Mouse (Mus musculus): ENCODE measurements around the gene Iqcc. TPM values are rescaled to one million over a fixed set of nuclear protein-coding genes. Genes with fewer than 3 reads are reported as not detected.

Gene Iqcc
- 31.4 and 32.5 TPM in 2 replicates for polyA plus RNA-seq (2015; fragmentation: Nextera tagmentation; extraction: Ambion mirVana)

- Histone ChIP-seq H3K9me3 (no peaks in the 10 kb centered on the region), H3K4me1 (peaks cover 30% of the 10 kb centered on the region), H3K27ac (replicated peaks) (peak within 1 kb of the TSS; percentile 85), H3K9ac (replicated peaks) (peak within 1 kb of the TSS; percentile 87), H3K4me3 (peak within 1 kb of the TSS; percentile 55), H3K27me3 (no peaks in the 10 kb centered on the region), H3K4me2 (replicated peaks) (peak within 1 kb of the TSS; percentile 75), H3K36me3 (peaks cover 11% of the 10 kb centered on the region)
- peak; percentile 92 for ATAC-seq (replicated peaks)
- 4% methylated on average over 44 of the region's 44 CpGs for WGBS
Measured at GRCm38 (mm10) chr4:129618786-129619691, at the start of gene Iqcc. Gene Iqcc (minus strand): TSS chr4:129619099.

- Histone ChIP-seq H3K4me2 (replicated peaks) (no peak overlapping the region), H3K36me3 (peaks cover 42% of the 10 kb centered on the region), H3K9ac (replicated peaks) (no peak overlapping the region), H3K27me3 (no peaks in the 10 kb centered on the region), H3K4me3 (no peak overlapping the region), H3K4me1 (no peaks in the 10 kb centered on the region), H3K9me3 (no peaks in the 10 kb centered on the region), H3K27ac (replicated peaks) (no peak overlapping the region)
- no peak for ATAC-seq (replicated peaks)
- WGBS, result 84% methylated on average over 3 of the region's 3 CpGs
Measured at GRCm38 (mm10) chr4:129662255-129662813, 43.4 kb upstream of the Iqcc start.

GRCm38 (mm10) chr4:129661584-129661983 is 42.7 kb upstream of the Iqcc start:
- Histone ChIP-seq H3K36me3 (peaks cover 49% of the 10 kb centered on the region), H3K4me2 (replicated peaks) (no peak overlapping the region), H3K4me3 (no peak overlapping the region), H3K4me1 (no peaks in the 10 kb centered on the region), H3K27ac (replicated peaks) (no peak overlapping the region), H3K27me3 (no peaks in the 10 kb centered on the region), H3K9me3 (no peaks in the 10 kb centered on the region), H3K9ac (replicated peaks) (no peak overlapping the region)
- WGBS, result 86% methylated on average over 3 of the region's 3 CpGs
- ATAC-seq (replicated peaks), result no peak

DNA sequence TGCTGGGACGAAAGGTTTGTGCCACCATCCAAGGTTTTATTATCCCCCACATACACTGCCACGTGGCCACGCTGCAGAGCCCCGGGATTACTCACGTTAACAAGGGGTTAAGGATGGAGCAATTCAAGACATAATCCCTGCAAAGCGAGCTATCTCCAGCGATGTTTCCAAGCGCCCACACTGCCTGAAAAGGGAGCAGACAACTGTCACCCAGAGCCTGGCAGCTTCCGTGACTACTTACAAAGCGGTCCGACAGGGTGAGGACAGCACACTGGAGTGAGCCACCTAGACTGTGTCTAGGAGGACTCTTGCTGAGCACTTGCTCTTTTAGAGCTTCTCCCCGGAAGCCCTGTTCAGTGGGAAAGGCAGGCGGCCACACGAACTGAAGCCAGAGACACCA is 35.9 kb upstream of the Iqcc start:
- H3K27ac ChIP-seq (replicated peaks), result no peak overlapping the region
- no peak overlapping the region for H3K4me2 ChIP-seq (replicated peaks)
- no peak overlapping the region for H3K9ac ChIP-seq (replicated peaks)
- H3K27me3 ChIP-seq, result no peaks in the 10 kb centered on the region
- peaks cover 86% of the 10 kb centered on the region for H3K36me3 ChIP-seq
- ATAC-seq (replicated peaks), result no peak
- H3K9me3 ChIP-seq, result no peaks in the 10 kb centered on the region
- WGBS, result 87% methylated on average over 14 of the region's 14 CpGs
- no peak overlapping the region for H3K4me3 ChIP-seq
- H3K4me1 ChIP-seq, result no peaks in the 10 kb centered on the region

GRCm38 (mm10) chr4:129650359-129650758 is 31.5 kb upstream of the Iqcc start:
- no peaks in the 10 kb centered on the region for H3K9me3 ChIP-seq
- no peaks in the 10 kb centered on the region for H3K27me3 ChIP-seq
- no peak overlapping the region for H3K4me2 ChIP-seq (replicated peaks)
- H3K4me3 ChIP-seq, result no peak overlapping the region
- 93% methylated on average over 8 of the region's 8 CpGs for WGBS
- ATAC-seq (replicated peaks), result no peak
- peaks cover 89% of the 10 kb centered on the region for H3K36me3 ChIP-seq
- H3K9ac ChIP-seq (replicated peaks), result no peak overlapping the region
- H3K4me1 ChIP-seq, result no peaks in the 10 kb centered on the region
- no peak overlapping the region for H3K27ac ChIP-seq (replicated peaks)

DNA sequence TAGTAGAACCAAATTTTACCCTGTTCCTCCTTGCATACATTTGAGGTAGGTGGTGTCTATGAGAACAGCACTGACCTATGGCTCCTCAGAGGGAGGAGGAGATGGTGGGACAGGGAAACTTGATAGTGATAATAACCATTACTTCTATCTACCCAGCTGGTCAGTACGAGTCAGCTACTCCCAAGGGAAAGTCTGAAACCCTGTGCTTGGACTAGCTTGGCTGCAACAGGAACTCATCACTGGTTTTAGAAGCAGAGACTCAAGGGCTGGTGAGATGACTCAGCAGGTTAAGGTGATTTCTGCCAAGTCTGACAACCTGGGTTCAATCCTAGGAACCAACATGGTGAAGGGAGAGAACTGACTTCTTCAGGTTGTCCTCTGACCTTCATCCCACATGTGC is 29.8 kb upstream of the Iqcc start:
- H3K27ac ChIP-seq (replicated peaks), result no peak overlapping the region
- no peak overlapping the region for H3K9ac ChIP-seq (replicated peaks)
- no peaks in the 10 kb centered on the region for H3K27me3 ChIP-seq
- no peaks in the 10 kb centered on the region for H3K4me1 ChIP-seq
- no peak overlapping the region for H3K4me2 ChIP-seq (replicated peaks)
- 95% methylated on average over 1 of the region's 1 CpGs for WGBS
- peaks cover 79% of the 10 kb centered on the region for H3K36me3 ChIP-seq
- no peak for ATAC-seq (replicated peaks)
- no peak overlapping the region for H3K4me3 ChIP-seq
- no peaks in the 10 kb centered on the region for H3K9me3 ChIP-seq

DNA sequence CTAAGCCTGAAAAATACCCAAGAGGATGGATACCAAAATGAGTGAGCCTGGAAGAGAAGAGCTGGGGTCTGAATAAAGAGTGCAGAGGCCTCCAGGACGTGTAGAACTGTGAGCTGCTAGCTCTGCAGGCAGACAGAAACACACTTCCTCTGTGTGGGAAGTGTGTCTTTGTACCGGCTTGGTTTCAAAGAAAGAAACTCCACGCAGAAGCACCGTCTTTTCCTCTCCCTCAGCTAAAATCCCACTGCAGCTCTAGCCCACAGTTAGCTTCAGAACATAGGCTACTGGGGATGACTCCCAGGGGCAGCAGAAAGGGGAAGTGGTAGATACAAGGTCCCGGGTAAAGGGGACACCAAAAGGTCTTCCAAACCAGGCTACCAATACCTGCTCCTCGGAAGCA is 26.3 kb upstream of the Iqcc start:
- no peak overlapping the region for H3K4me3 ChIP-seq
- H3K36me3 ChIP-seq, result peaks cover 49% of the 10 kb centered on the region
- H3K4me1 ChIP-seq, result peaks cover 9% of the 10 kb centered on the region
- H3K9ac ChIP-seq (replicated peaks), result no peak overlapping the region
- WGBS, result 92% methylated on average over 6 of the region's 6 CpGs
- no peak overlapping the region for H3K4me2 ChIP-seq (replicated peaks)
- H3K27ac ChIP-seq (replicated peaks), result no peak overlapping the region
- no peak for ATAC-seq (replicated peaks)
- H3K27me3 ChIP-seq, result no peaks in the 10 kb centered on the region
- no peaks in the 10 kb centered on the region for H3K9me3 ChIP-seq

GRCm38 (mm10) chr4:129641756-129642155 is 22.9 kb upstream of the Iqcc start:
- no peaks in the 10 kb centered on the region for H3K9me3 ChIP-seq
- no peak for ATAC-seq (replicated peaks)
- H3K36me3 ChIP-seq, result peaks cover 39% of the 10 kb centered on the region
- H3K4me2 ChIP-seq (replicated peaks), result peak overlapping the region; percentile 90
- WGBS, result 38% methylated on average over 5 of the region's 5 CpGs
- H3K4me3 ChIP-seq, result peak overlapping the region; percentile 66
- peak overlapping the region; percentile 8 for H3K27ac ChIP-seq (replicated peaks)
- no peak overlapping the region for H3K9ac ChIP-seq (replicated peaks)
- H3K4me1 ChIP-seq, result peaks cover 38% of the 10 kb centered on the region
- H3K27me3 ChIP-seq, result no peaks in the 10 kb centered on the region

GRCm38 (mm10) chr4:129640638-129641467 is 22.0 kb upstream of the Iqcc start, which contains the start of gene Txlna:
Gene Txlna (minus strand): TSS chr4:129641065.
- H3K27me3 ChIP-seq, result no peaks in the 10 kb centered on the region
- WGBS, result under 1% methylated on average over 60 of the region's 60 CpGs

GRCm38 (mm10) chr4:129640101-129640637 is 21.3 kb upstream of the Iqcc start:
- Histone ChIP-seq H3K4me3 (peak overlapping the region; percentile 66), H3K4me2 (replicated peaks) (peak overlapping the region; percentile 90), H3K9ac (replicated peaks) (peak overlapping the region; percentile 74), H3K27me3 (no peaks in the 10 kb centered on the region), H3K27ac (replicated peaks) (peak overlapping the region; percentile 95), H3K36me3 (peaks cover 36% of the 10 kb centered on the region), H3K9me3 (no peaks in the 10 kb centered on the region), H3K4me1 (peaks cover 38% of the 10 kb centered on the region)
- ATAC-seq (replicated peaks), result 0 out of 2 replicates have a peak, but pooled peaks have one; percentile 10
- WGBS, result 2% methylated on average over 17 of the region's 17 CpGs

More at GRCm38 (mm10) chr4:129640638-129641467, 22.0 kb upstream of the Iqcc start, which contains the start of gene Txlna:
- peak; percentile 95 for ATAC-seq (replicated peaks)
- Histone ChIP-seq H3K27ac (replicated peaks) (peak within 1 kb of the TSS; percentile 95), H3K36me3 (peaks cover 38% of the 10 kb centered on the region), H3K9me3 (no peaks in the 10 kb centered on the region), H3K4me1 (peaks cover 38% of the 10 kb centered on the region), H3K4me3 (peak within 1 kb of the TSS; percentile 66), H3K4me2 (replicated peaks) (peak within 1 kb of the TSS; percentile 90), H3K9ac (replicated peaks) (peak within 1 kb of the TSS; percentile 74)

GRCm38 (mm10) chr4:129639221-129639620 is 20.3 kb upstream of the Iqcc start:
- Histone ChIP-seq H3K4me1 (peaks cover 38% of the 10 kb centered on the region), H3K27ac (replicated peaks) (no peak overlapping the region), H3K4me2 (replicated peaks) (peak overlapping the region; percentile 90), H3K9ac (replicated peaks) (peak overlapping the region; percentile 74), H3K4me3 (peak overlapping the region; percentile 66), H3K36me3 (peaks cover 42% of the 10 kb centered on the region), H3K27me3 (no peaks in the 10 kb centered on the region), H3K9me3 (no peaks in the 10 kb centered on the region)
- ATAC-seq (replicated peaks), result no peak
- WGBS, result 83% methylated on average over 15 of the region's 15 CpGs
